Mouse (Mus musculus) heart, postnatal 0 days (tissue): Measurements from ENCODE around the gene Camkmt. TPM values are rescaled to one million over a fixed set of nuclear protein-coding genes. Genes with fewer than 3 reads are reported as not detected.

Experiments
- ATAC-seq: fragments of 200-750 bp; cut with Nextera tagmentation; 2 replicates; pipeline ENCODE4 v1.8.0; 2017; ENCODE audit warnings: low read depth, moderate number of reproducible peaks, moderate library complexity; ENCODE audit not compliant: insufficient read depth
- DNase-seq: peaks from one replicate; pipeline ENCODE4 v3.0.0-alpha.2; 2016; ENCODE audit warnings: low spot score
- H3K27ac ChIP-seq: fragments of 300-500 bp; sonication (generic); 2 replicates; pipeline ENCODE4 v1.5.1; 2014; ENCODE audit warnings: low read depth, mild to moderate bottlenecking
- H3K27me3 ChIP-seq: fragments of 300-500 bp; sonication (generic); 2 replicates; pipeline ENCODE4 v1.6.1; 2014; ENCODE audit warnings: low read length, mixed read lengths; ENCODE audit not compliant: control insufficient read depth, insufficient read depth
- H3K36me3 ChIP-seq: fragments of 300-500 bp; sonication (generic); replicated peaks from 2 replicates; pipeline ENCODE4 v1.6.1; 2014; ENCODE audit warnings: low read length, mixed read lengths; ENCODE audit not compliant: control insufficient read depth, insufficient read depth
- H3K4me1 ChIP-seq: fragments of 300-500 bp; sonication (generic); 2 replicates; pipeline ENCODE4 v1.6.1; 2014; ENCODE audit warnings: antibody characterized with exemption; ENCODE audit not compliant: control insufficient read depth, insufficient read depth
- H3K4me2 ChIP-seq: fragments of 300-500 bp; sonication (generic); 2 replicates; pipeline ENCODE4 v1.6.1; 2014; ENCODE audit warnings: low read depth, mild to moderate bottlenecking, low read length, moderate library complexity
- H3K4me3 ChIP-seq: fragments of 300-500 bp; sonication (generic); 2 replicates; pipeline ENCODE4 v1.5.1; 2014; ENCODE audit warnings: low read depth, low read length
- H3K9ac ChIP-seq: fragments of 300-500 bp; sonication (generic); replicated peaks from 2 replicates; pipeline ENCODE4 v1.6.1; 2014; ENCODE audit warnings: low read depth, low read length, mixed read lengths
- H3K9me3 ChIP-seq: fragments of 300-500 bp; sonication (generic); replicated peaks from 2 replicates; pipeline ENCODE4 v1.6.1; 2016; ENCODE audit warnings: low read length; ENCODE audit not compliant: control insufficient read depth
- CTCF ChIP-seq: IDR thresholded peaks from 2 replicates; pipeline ENCODE4 v1.5.1; 2016; ENCODE audit warnings: antibody characterized with exemption, control low read depth, low read depth
- EP300 ChIP-seq: IDR thresholded peaks from 2 replicates; pipeline ENCODE4 v1.6.1; 2016; ENCODE audit warnings: antibody characterized with exemption, low read depth
- WGBS: fragments of 180-500 bp; shearing (Covaris S2); extraction: QIAGEN DNeasy Blood & Tissue Kit; methylation state at CpG from one replicate; pipeline ENCODE4 v1.1.7; 2014; 5-methylcytosine and 5-hydroxymethylcytosine counted together
- polyA plus RNA-seq: library from polyadenylated mRNA; unstranded; fragments of >200 nt; fragmentation: Nextera tagmentation; extraction: Ambion mirVana; gene quantifications from 2 replicates; pipeline ENCODE4 v1.2.1, GENCODE M21; 2015
- total RNA-seq: library from RNA; depleted of rRNA; stranded (reverse); fragments of >200 nt; gene quantifications from 2 replicates; pipeline ENCODE4 v1.2.3, GENCODE M21; 2014; ENCODE audit warnings: low replicate concordance

The Camkmt gene
- total and polyA plus RNA-seq, 2 experiments from 2014 or later, result 1.7 to 3.4 TPM

GRCm38 (mm10) chr17:85381578-85382223, 291.3 kb downstream of the Camkmt start:
- TF ChIP-seq EP300, result no peak
- ATAC-seq (no peak), DNase-seq (no peak)
- H3K4me1 ChIP-seq, result 0 out of 2 replicates have a peak, but pooled peaks cover 8% of the 10 kb centered on the region
- H3K27me3 ChIP-seq, result no peaks in the 10 kb centered on the region
- H3K4me3 ChIP-seq, result no peak overlapping the region
- no peaks in the 10 kb centered on the region for H3K9me3 ChIP-seq
- no peak overlapping the region for H3K4me2 ChIP-seq
- no peak overlapping the region for H3K27ac ChIP-seq
- H3K9ac ChIP-seq, result no peak overlapping the region
- no peaks in the 10 kb centered on the region for H3K36me3 ChIP-seq
- 59% methylated on average over 8 of the region's 8 CpGs for WGBS

GRCm38 (mm10) chr17:85382344-85382743, 292.0 kb downstream of the Camkmt start:
- H3K36me3 ChIP-seq, result no peaks in the 10 kb centered on the region
- 59% methylated on average over 4 of the region's 4 CpGs for WGBS
- 0 out of 2 replicates have a peak, but pooled peaks cover 3% of the 10 kb centered on the region for H3K4me1 ChIP-seq
- ATAC-seq (no peak), DNase-seq (no peak)
- no peak for TF ChIP-seq CTCF
- TF ChIP-seq EP300, result no peak
- H3K9ac ChIP-seq, result no peak overlapping the region
- H3K4me2 ChIP-seq, result no peak overlapping the region
- no peak overlapping the region for H3K27ac ChIP-seq
- H3K9me3 ChIP-seq, result no peaks in the 10 kb centered on the region
- H3K4me3 ChIP-seq, result no peak overlapping the region
- H3K27me3 ChIP-seq, result no peaks in the 10 kb centered on the region

- H3K4me2 ChIP-seq, result no peak overlapping the region
- no peak overlapping the region for H3K9ac ChIP-seq
- DNase-seq (no peak), ATAC-seq (no peak)
- H3K27ac ChIP-seq, result no peak overlapping the region
- no peak overlapping the region for H3K4me3 ChIP-seq
- no peaks in the 10 kb centered on the region for H3K9me3 ChIP-seq
- no peaks in the 10 kb centered on the region for H3K36me3 ChIP-seq
- H3K4me1 ChIP-seq, result no peaks in the 10 kb centered on the region
- TF ChIP-seq EP300 (no peak), CTCF (no peak)
- 71% methylated on average over 6 of the region's 6 CpGs for WGBS
- no peaks in the 10 kb centered on the region for H3K27me3 ChIP-seq
Measured at GRCm38 (mm10) chr17:85382906-85383305, 292.6 kb downstream of the Camkmt start.

- no peak for TF ChIP-seq EP300
- no peak for TF ChIP-seq CTCF
- ATAC-seq (no peak), DNase-seq (no peak)
- no peaks in the 10 kb centered on the region for H3K4me1 ChIP-seq
- no peaks in the 10 kb centered on the region for H3K9me3 ChIP-seq
- no peaks in the 10 kb centered on the region for H3K36me3 ChIP-seq
- H3K4me2 ChIP-seq, result no peak overlapping the region
- no peaks in the 10 kb centered on the region for H3K27me3 ChIP-seq
- H3K9ac ChIP-seq, result no peak overlapping the region
- no peak overlapping the region for H3K4me3 ChIP-seq
- H3K27ac ChIP-seq, result no peak overlapping the region
- 91% methylated on average over 16 of the region's 16 CpGs for WGBS
Measured at GRCm38 (mm10) chr17:85393091-85393890, 302.9 kb downstream of the Camkmt start.

GRCm38 (mm10) chr17:85393891-85394321, 303.6 kb downstream of the Camkmt start:
- H3K27me3 ChIP-seq, result no peaks in the 10 kb centered on the region
- H3K9me3 ChIP-seq, result no peaks in the 10 kb centered on the region
- ATAC-seq (no peak), DNase-seq (no peak)
- 83% methylated on average over 7 of the region's 7 CpGs for WGBS
- H3K27ac ChIP-seq, result no peak overlapping the region
- TF ChIP-seq CTCF (no peak), EP300 (no peak)
- no peak overlapping the region for H3K9ac ChIP-seq
- H3K4me2 ChIP-seq, result no peak overlapping the region
- H3K4me3 ChIP-seq, result no peak overlapping the region
- no peaks in the 10 kb centered on the region for H3K4me1 ChIP-seq
- H3K36me3 ChIP-seq, result no peaks in the 10 kb centered on the region
